In the genomic region with DNA sequence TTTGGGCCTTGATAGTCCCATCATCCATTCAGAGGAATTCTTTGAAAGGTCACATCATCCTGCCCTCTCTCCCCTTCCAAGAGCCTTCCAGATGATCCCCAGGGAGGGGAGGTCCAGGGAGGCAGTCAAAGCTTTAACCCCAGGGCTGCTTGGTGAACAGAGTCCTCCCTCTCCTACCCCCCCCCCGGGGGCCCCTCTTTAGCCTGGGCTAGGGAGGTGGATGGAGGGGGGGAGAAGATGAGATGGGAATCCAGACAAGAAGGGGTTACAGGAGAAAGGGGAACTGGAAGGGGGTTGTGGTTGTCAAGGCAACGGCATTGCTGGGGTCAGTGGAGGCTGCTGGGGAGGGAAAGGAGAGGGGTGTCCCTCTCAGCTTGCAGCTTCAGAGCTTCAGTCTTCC, we compare ENCODE assay signal across 9 mouse cellular contexts. TPM values are rescaled to one million over a fixed set of nuclear protein-coding genes. Genes with fewer than 3 reads are reported as not detected.
DNase-seq lines count a peak whose midpoint lies in the region; ATAC-seq lines count a peak whose summit lies in the region.
"Had no signal": no experiment of that assay in that cellular context is flagged by ENCODE, and none has a peak within 500 bp of the region (broad histone marks: within the 10 kb centered on the region; RNA-seq: fewer than 3 reads in every experiment).

No protein-coding gene starts in this region.

- H3K36me3 ChIP-seq in embryonic facial prominence, embryonic 10.5 days (replicated peaks), result no peaks in the 10 kb centered on the region
- no peaks in the 10 kb centered on the region for H3K36me3 ChIP-seq in hindbrain, embryonic 15.5 days

- intact Hi-C loops in gastrocnemius, postnatal 14 days (cut with DNase I; ENCODE audit: low total_unique reads), result loop anchor here (5.0 kb wide), 1 partner anchor 113 kb away; no protein-coding TSS in a partner anchor
- intact Hi-C loops in left cerebral cortex, postnatal 10 days (cut with DNase I), result loop anchor here (1.0 to 10.0 kb wide), 4 partner anchors 52 to 246 kb away; a partner anchor contains a TSS

- H3K4me3 ChIP-seq in embryonic facial prominence, embryonic 10.5 days, result peak overlapping the region; percentile 35
- H3K4me3 ChIP-seq in hindbrain, embryonic 15.5 days, result no peak overlapping the region

- peak; percentile 43; the same call in 1 of the 2 replicates for ATAC-seq in common myeloid progenitor, adult 5-6 weeks (replicated peaks; ENCODE audit: low read depth, poor library complexity, severe bottlenecking)
- no peak for ATAC-seq in hindbrain, embryonic 15.5 days (ENCODE audit: low FRiP score, low read depth)
- no peak for ATAC-seq in inflammation-experienced regulatory T-cells, adult 6 months
- ATAC-seq: Patski had no signal

- H3K27me3 ChIP-seq in embryonic facial prominence, embryonic 10.5 days (replicated peaks; ENCODE audit: low read depth, poor library complexity, severe bottlenecking), result peaks cover 13% of the 10 kb centered on the region
- H3K27me3 ChIP-seq in hindbrain, embryonic 15.5 days, result peaks cover 7% of the 10 kb centered on the region; the same call in 1 of the 2 replicates
- H3K27me3 ChIP-seq: Patski had no signal

- no peaks in the 10 kb centered on the region for H3K9me3 ChIP-seq in embryonic facial prominence, embryonic 10.5 days
- no peaks in the 10 kb centered on the region for H3K9me3 ChIP-seq in hindbrain, embryonic 15.5 days

- H3K27ac ChIP-seq in embryonic facial prominence, embryonic 10.5 days (replicated peaks), result peak overlapping the region; percentile 75
- H3K27ac ChIP-seq in hindbrain, embryonic 15.5 days (replicated peaks), result no peak overlapping the region

- H3K9ac ChIP-seq in hindbrain, embryonic 15.5 days, result no peak overlapping the region

- H3K4me1 ChIP-seq in embryonic facial prominence, embryonic 10.5 days, result peaks cover 53% of the 10 kb centered on the region
- peaks cover 34% of the 10 kb centered on the region for H3K4me1 ChIP-seq in hindbrain, embryonic 15.5 days (replicated peaks)

- peak; percentile 83 for DNase-seq in embryonic facial prominence, embryonic 10.5 days (ENCODE audit: low spot score)
- DNase-seq in neural tube, embryonic 10.5 days (ENCODE audit: extremely low spot score, low spot score), result peak; percentile 62
- DNase-seq in gastrocnemius, postnatal 14 days, result no peak
- DNase-seq in left cerebral cortex, postnatal 10 days (ENCODE audit: extremely low spot score in 1 of 2, low spot score in 2 of 2), result no peak
- DNase-seq: lung, adult 18-20 months had no signal

- H3K4me2 ChIP-seq in hindbrain, embryonic 15.5 days, result peak overlapping the region; percentile 41

- WGBS in embryonic facial prominence, embryonic 10.5 days, result 0% methylated on average over 2 of the region's 2 CpGs
- 6% methylated on average over 2 of the region's 2 CpGs for WGBS in hindbrain, embryonic 15.5 days

RNA-seq across cellular contexts. Expression of a gene that starts 8.6 kb away (rescaled TPM):
- total RNA-seq in common myeloid progenitor, adult 5-6 weeks (2017), result 1,609 and 1,977 TPM in 2 replicates
- 1,047 and 1,078 TPM in 2 replicates for polyA plus RNA-seq in embryonic facial prominence, embryonic 10.5 days (2016; fragmentation: Nextera tagmentation; extraction: Ambion mirVana)
- polyA plus RNA-seq in hindbrain, embryonic 15.5 days (2015; fragmentation: Nextera tagmentation; extraction: Ambion mirVana), result 620 and 631 TPM in 2 replicates
- total RNA-seq in gastrocnemius, postnatal 14 days (2021), result 100 to 1,000 TPM; 350 to 424 TPM
- 1,000 to 10,000 TPM; 1,038 to 1,832 (median 1,102) TPM for polyA plus RNA-seq in inflammation-experienced regulatory T-cells, adult 6 months (2017; shearing (Covaris generic))
- total RNA-seq in left cerebral cortex, postnatal 10 days (2021), result 100 to 1,000 TPM; 378 to 397 TPM

RNA-seq across cellular contexts. Expression of a gene that starts 17.5 kb away (rescaled TPM):
- total RNA-seq in common myeloid progenitor, adult 5-6 weeks (2017), result 23.8 and 30.1 TPM in 2 replicates
- 43.2 and 46.1 TPM in 2 replicates for polyA plus RNA-seq in embryonic facial prominence, embryonic 10.5 days (2016; fragmentation: Nextera tagmentation; extraction: Ambion mirVana)
- 22.9 and 24.9 TPM in 2 replicates for polyA plus RNA-seq in hindbrain, embryonic 15.5 days (2015; fragmentation: Nextera tagmentation; extraction: Ambion mirVana)
- total RNA-seq in gastrocnemius, postnatal 14 days (2021), result 10 to 100 TPM in 1 of 2 experiments, 1 to 10 TPM in 1; 8.4 to 10.9 TPM
- 10 to 100 TPM in 1 of 3 experiments, 1 to 10 TPM in 2; 8.9 to 14.6 (median 9.4) TPM for polyA plus RNA-seq in inflammation-experienced regulatory T-cells, adult 6 months (2017; shearing (Covaris generic))
- total RNA-seq in left cerebral cortex, postnatal 10 days (2021), result 1 to 10 TPM; 9.2 to 9.3 TPM

RNA-seq across cellular contexts. Expression of a gene that starts 26.7 kb away (rescaled TPM):
- 10.0 and 13.4 TPM in 2 replicates for total RNA-seq in common myeloid progenitor, adult 5-6 weeks (2017)
- polyA plus RNA-seq in embryonic facial prominence, embryonic 10.5 days (2016; fragmentation: Nextera tagmentation; extraction: Ambion mirVana), result 6.0 and 6.4 TPM in 2 replicates
- 9.2 and 11.3 TPM in 2 replicates for polyA plus RNA-seq in hindbrain, embryonic 15.5 days (2015; fragmentation: Nextera tagmentation; extraction: Ambion mirVana)
- total RNA-seq in gastrocnemius, postnatal 14 days (2021), result 1 to 10 TPM; 4.6 to 6.5 TPM
- 10 to 100 TPM in 2 of 3 experiments, 1 to 10 TPM in 1; 6.3 to 17.6 (median 12.6) TPM for polyA plus RNA-seq in inflammation-experienced regulatory T-cells, adult 6 months (2017; shearing (Covaris generic))
- total RNA-seq in left cerebral cortex, postnatal 10 days (2021), result 10 to 100 TPM in 1 of 2 experiments, 1 to 10 TPM in 1; 9.7 to 10.3 TPM

RNA-seq across cellular contexts. Expression of a gene that starts 26.9 kb away (rescaled TPM):
- total RNA-seq in common myeloid progenitor, adult 5-6 weeks (2017), result 22.0 and 28.9 TPM in 2 replicates
- polyA plus RNA-seq in embryonic facial prominence, embryonic 10.5 days (2016; fragmentation: Nextera tagmentation; extraction: Ambion mirVana), result 40.1 and 40.4 TPM in 2 replicates
- 77.0 and 80.7 TPM in 2 replicates for polyA plus RNA-seq in hindbrain, embryonic 15.5 days (2015; fragmentation: Nextera tagmentation; extraction: Ambion mirVana)
- 10 to 100 TPM; 13.3 to 16.0 TPM for total RNA-seq in gastrocnemius, postnatal 14 days (2021)
- polyA plus RNA-seq in inflammation-experienced regulatory T-cells, adult 6 months (2017; shearing (Covaris generic)), result 10 to 100 TPM in 2 of 3 experiments, 1 to 10 TPM in 1; 8.1 to 14.9 (median 14.4) TPM
- 10 to 100 TPM; 55.7 to 59.6 TPM for total RNA-seq in left cerebral cortex, postnatal 10 days (2021)

RNA-seq across cellular contexts. Expression of a gene that starts 32.5 kb away (rescaled TPM):
- 2.3 and 3.3 TPM in 2 replicates for total RNA-seq in common myeloid progenitor, adult 5-6 weeks (2017)
- 320 and 346 TPM in 2 replicates for polyA plus RNA-seq in embryonic facial prominence, embryonic 10.5 days (2016; fragmentation: Nextera tagmentation; extraction: Ambion mirVana)
- 246 and 264 TPM in 2 replicates for polyA plus RNA-seq in hindbrain, embryonic 15.5 days (2015; fragmentation: Nextera tagmentation; extraction: Ambion mirVana)
- 10 to 100 TPM; 47.6 to 48.7 TPM for total RNA-seq in gastrocnemius, postnatal 14 days (2021)
- polyA plus RNA-seq in inflammation-experienced regulatory T-cells, adult 6 months (2017; shearing (Covaris generic)), result 1 to 10 TPM; 4.1 to 5.0 (median 4.4) TPM
- 100 to 1,000 TPM; 222 to 242 TPM for total RNA-seq in left cerebral cortex, postnatal 10 days (2021)

Comparison
In these comparisons a context has a peak if more than half of its experiments do, and no peak if none do; other contexts are left out.
1. DNase-seq: peak in embryonic facial prominence, embryonic 10.5 days (single experiment) and neural tube, embryonic 10.5 days (single experiment); none in gastrocnemius, postnatal 14 days (single experiment) and left cerebral cortex, postnatal 10 days (0 of 2).